Mouse (Mus musculus): Measurements from ENCODE around the gene Gorasp1. TPM values are rescaled to one million over a fixed set of nuclear protein-coding genes. Genes with fewer than 3 reads are reported as not detected.

The Gorasp1 gene
- total RNA-seq, 1 experiment, result 16.8 TPM

GRCm38 (mm10) chr9:119887144-119887901 lies 50.0 kb downstream of the Gorasp1 start:
- no peak overlapping the region for H3K27ac ChIP-seq (ENCODE audit: insufficient read depth, low read depth, low read length, poor library complexity, severe bottlenecking)
- H3K36me3 ChIP-seq (ENCODE audit: control insufficient read depth, insufficient read depth, low read length, poor library complexity, severe bottlenecking), result no peaks in the 10 kb centered on the region
- H3K4me3 ChIP-seq (ENCODE audit: insufficient read depth in 1 of 2, low read depth in 1 of 2, low read length in 2 of 2, poor library complexity in 1 of 2, severe bottlenecking in 1 of 2), result no peak overlapping the region
- no peaks in the 10 kb centered on the region for H3K4me1 ChIP-seq (ENCODE audit: control insufficient read depth in 2 of 2, insufficient read depth in 2 of 2, low read length in 2 of 2, poor library complexity in 1 of 2)
- in situ Hi-C loops (cut with MboI; ENCODE audit: low sequenced_read_pairs in 2 of 2, unreplicated experiment in 2 of 2), result no loop called here
- no peak overlapping the region for H3K9ac ChIP-seq (ENCODE audit: insufficient read depth, low read depth, low read length, poor library complexity, severe bottlenecking)
- H3K9me3 ChIP-seq (ENCODE audit: control insufficient read depth, insufficient read depth, low read depth, low read length), result no peaks in the 10 kb centered on the region; the same call in 1 of the 2 replicates
- TF ChIP-seq HCFC1 (IDR thresholded peaks at IDR 0.05; ENCODE audit: borderline replicate concordance, insufficient read depth, low read length) (no peak), CHD2 (IDR thresholded peaks at IDR 0.05; ENCODE audit: low read depth, low read length) (no peak), ZC3H11A (IDR thresholded peaks at IDR 0.05; ENCODE audit: borderline replicate concordance, low read depth, low read length) (no peak), MAFK (IDR thresholded peaks at IDR 0.05; ENCODE audit: insufficient read depth, low read depth, low read length) (no peak), ZNF384 (IDR thresholded peaks at IDR 0.05; ENCODE audit: low read depth, low read length) (no peak)
- DNase-seq (ENCODE audit: low read depth, low spot score), result peak; percentile 13

Other genes starting within 250 kb of the Gorasp1 start
- gene Scn10a, start 218.2 kb downstream of the Gorasp1 start, total RNA-seq (2012; rRNA removed), result 0.04 and 0.05 TPM in 2 replicates
- gene Scn11a, start 112.1 kb downstream of the Gorasp1 start, total RNA-seq (2012; rRNA removed), result 0.11 and 0.18 TPM in 2 replicates
- 33.8 and 35.3 TPM in 2 replicates for gene Wdr48, start 42.7 kb downstream of the Gorasp1 start, total RNA-seq (2012; rRNA removed)
- 0.40 and 0.79 TPM in 2 replicates for gene Ttc21a, start within 50 bp of the Gorasp1 start, total RNA-seq (2012; rRNA removed)
- 40.6 and 57.8 TPM in 2 replicates for gene Csrnp1, start 47.1 kb upstream of the Gorasp1 start, total RNA-seq (2012; rRNA removed)
- gene Xirp1, start 86.0 kb upstream of the Gorasp1 start, total RNA-seq (2012; rRNA removed), result 0.05 and 0.13 TPM in 2 replicates
- 0.09 TPM in 1 of 2 replicates, not detected in the other for gene Cx3cr1, start 132.3 kb upstream of the Gorasp1 start, total RNA-seq (2012; rRNA removed)
- 0.40 and 1.3 TPM in 2 replicates for gene Ccr8, start 154.5 kb upstream of the Gorasp1 start, total RNA-seq (2012; rRNA removed)
- 37.4 and 39.5 TPM in 2 replicates for gene Slc25a38, start 172.8 kb upstream of the Gorasp1 start, total RNA-seq (2012; rRNA removed)
- 2,665 and 2,882 TPM in 2 replicates for gene Rpsa, start 190.1 kb upstream of the Gorasp1 start, total RNA-seq (2012; rRNA removed)
- gene Mobp, start 212.1 kb upstream of the Gorasp1 start, total RNA-seq (2012; rRNA removed), result 2.7 and 5.4 TPM in 2 replicates